Mouse (Mus musculus): ENCODE measurements around the gene Gm3336. TPM values are rescaled to one million over a fixed set of nuclear protein-coding genes. Genes with fewer than 3 reads are reported as not detected.
A peak's percentile ranks its signal among the peaks of the same experiment; 100 is the strongest.

Gm3336 gene
- polyA plus RNA-seq, 1 experiment from 2014 or later: 1.9 TPM

GRCm38 (mm10) chr8:70701982-70702841, 16.1 kb upstream of the Gm3336 start:
- peak overlapping the region; percentile 55; the same call in 1 of the 2 replicates for H3K4me2 ChIP-seq
- H3K4me1 ChIP-seq: peaks cover 17% of the 10 kb centered on the region
- H3K4me3 ChIP-seq (replicated peaks): no peak overlapping the region; the same call in 1 of the 2 replicates
- no peak overlapping the region for H3K9ac ChIP-seq
- peaks cover 7% of the 10 kb centered on the region; the same call in 1 of the 2 replicates for H3K36me3 ChIP-seq
- no peak overlapping the region for H3K27ac ChIP-seq
- no peak for ATAC-seq (ENCODE audit: insufficient read depth, low FRiP score, low read depth)
- no peaks in the 10 kb centered on the region for H3K27me3 ChIP-seq (replicated peaks)
- 77% methylated on average over 2 of the region's 2 CpGs for WGBS
- no peaks in the 10 kb centered on the region for H3K9me3 ChIP-seq

- WGBS: 67% methylated on average over 3 of the region's 3 CpGs
- ATAC-seq (ENCODE audit: insufficient read depth, low FRiP score, low read depth): no peak
- H3K9me3 ChIP-seq: no peaks in the 10 kb centered on the region
- no peak overlapping the region for H3K4me2 ChIP-seq
- H3K36me3 ChIP-seq: peaks cover 7% of the 10 kb centered on the region; the same call in 1 of the 2 replicates
- H3K9ac ChIP-seq: no peak overlapping the region
- no peaks in the 10 kb centered on the region for H3K27me3 ChIP-seq (replicated peaks)
- H3K4me1 ChIP-seq: peaks cover 11% of the 10 kb centered on the region
- no peak overlapping the region for H3K27ac ChIP-seq
- H3K4me3 ChIP-seq (replicated peaks): no peak overlapping the region
Observed at GRCm38 (mm10) chr8:70702842-70703182, 15.5 kb upstream of the Gm3336 start.

- no peak for ATAC-seq (ENCODE audit: insufficient read depth, low FRiP score, low read depth)
- H3K27ac ChIP-seq: no peak within 1 kb of the TSS
- H3K9me3 ChIP-seq: no peaks in the 10 kb centered on the region
- H3K36me3 ChIP-seq: peaks cover 7% of the 10 kb centered on the region; the same call in 1 of the 2 replicates
- H3K4me2 ChIP-seq: no peak within 1 kb of the TSS
- no peak within 1 kb of the TSS for H3K4me3 ChIP-seq (replicated peaks)
- no peaks in the 10 kb centered on the region for H3K27me3 ChIP-seq (replicated peaks)
- 91% methylated on average over 3 of the region's 3 CpGs for WGBS
- peaks cover 10% of the 10 kb centered on the region for H3K4me1 ChIP-seq
- no peak within 1 kb of the TSS for H3K9ac ChIP-seq
Observed at GRCm38 (mm10) chr8:70703287-70703686, 15.1 kb upstream of the Gm3336 start, which contains the start of gene Iqcn. Gene Iqcn (plus strand): TSS chr8:70703457.

GRCm38 (mm10) chr8:70708281-70708680, 10.1 kb upstream of the Gm3336 start:
- H3K27ac ChIP-seq: no peak overlapping the region
- no peaks in the 10 kb centered on the region for H3K9me3 ChIP-seq
- H3K4me1 ChIP-seq: no peaks in the 10 kb centered on the region
- no peak for ATAC-seq (ENCODE audit: insufficient read depth, low FRiP score, low read depth)
- H3K4me3 ChIP-seq (replicated peaks): no peak overlapping the region
- no peak overlapping the region for H3K9ac ChIP-seq
- no peak overlapping the region for H3K4me2 ChIP-seq
- no peaks in the 10 kb centered on the region for H3K27me3 ChIP-seq (replicated peaks)
- WGBS: 88% methylated on average over 14 of the region's 14 CpGs
- no peaks in the 10 kb centered on the region for H3K36me3 ChIP-seq

GRCm38 (mm10) chr8:70709794-70710193, 8.5 kb upstream of the Gm3336 start:
- no peak for ATAC-seq (ENCODE audit: insufficient read depth, low FRiP score, low read depth)
- no peaks in the 10 kb centered on the region for H3K4me1 ChIP-seq
- H3K27ac ChIP-seq: no peak overlapping the region
- 85% methylated on average over 9 of the region's 9 CpGs for WGBS
- no peak overlapping the region for H3K4me2 ChIP-seq
- no peaks in the 10 kb centered on the region for H3K27me3 ChIP-seq (replicated peaks)
- no peak overlapping the region for H3K9ac ChIP-seq
- no peaks in the 10 kb centered on the region for H3K9me3 ChIP-seq
- H3K4me3 ChIP-seq (replicated peaks): no peak overlapping the region
- H3K36me3 ChIP-seq: no peaks in the 10 kb centered on the region

- H3K4me2 ChIP-seq: no peak overlapping the region
- H3K36me3 ChIP-seq: no peaks in the 10 kb centered on the region
- H3K9me3 ChIP-seq: no peaks in the 10 kb centered on the region
- 87% methylated on average over 1 of the region's 1 CpGs for WGBS
- no peaks in the 10 kb centered on the region for H3K4me1 ChIP-seq
- H3K4me3 ChIP-seq (replicated peaks): no peak overlapping the region
- no peak overlapping the region for H3K27ac ChIP-seq
- no peaks in the 10 kb centered on the region for H3K27me3 ChIP-seq (replicated peaks)
- no peak for ATAC-seq (ENCODE audit: insufficient read depth, low FRiP score, low read depth)
- H3K9ac ChIP-seq: no peak overlapping the region
Observed at GRCm38 (mm10) chr8:70710296-70710695, 8.0 kb upstream of the Gm3336 start.

- no peak overlapping the region for H3K4me2 ChIP-seq
- H3K4me3 ChIP-seq (replicated peaks): no peak overlapping the region
- 88% methylated on average over 11 of the region's 11 CpGs for WGBS
- no peak overlapping the region for H3K27ac ChIP-seq
- no peaks in the 10 kb centered on the region for H3K9me3 ChIP-seq
- ATAC-seq (ENCODE audit: insufficient read depth, low FRiP score, low read depth): no peak
- no peaks in the 10 kb centered on the region for H3K27me3 ChIP-seq (replicated peaks)
- H3K4me1 ChIP-seq: no peaks in the 10 kb centered on the region
- no peak overlapping the region for H3K9ac ChIP-seq
- H3K36me3 ChIP-seq: no peaks in the 10 kb centered on the region
Observed at GRCm38 (mm10) chr8:70711041-70711440, 7.3 kb upstream of the Gm3336 start.

- H3K9ac ChIP-seq: no peak overlapping the region
- H3K9me3 ChIP-seq: no peaks in the 10 kb centered on the region
- no peaks in the 10 kb centered on the region for H3K4me1 ChIP-seq
- 0 out of 2 replicates have a peak, but pooled peaks cover 5% of the 10 kb centered on the region for H3K27me3 ChIP-seq (replicated peaks)
- no peak for ATAC-seq (ENCODE audit: insufficient read depth, low FRiP score, low read depth)
- 76% methylated on average over 7 of the region's 7 CpGs for WGBS
- no peak overlapping the region for H3K4me3 ChIP-seq (replicated peaks)
- H3K36me3 ChIP-seq: no peaks in the 10 kb centered on the region
- H3K4me2 ChIP-seq: no peak overlapping the region
- no peak overlapping the region for H3K27ac ChIP-seq
Observed at GRCm38 (mm10) chr8:70713991-70714390, 4.4 kb upstream of the Gm3336 start.

GRCm38 (mm10) chr8:70715086-70715485, 3.3 kb upstream of the Gm3336 start:
- no peak overlapping the region for H3K4me2 ChIP-seq
- no peaks in the 10 kb centered on the region for H3K9me3 ChIP-seq
- H3K27ac ChIP-seq: no peak overlapping the region
- H3K4me1 ChIP-seq: no peaks in the 10 kb centered on the region
- no peak overlapping the region for H3K4me3 ChIP-seq (replicated peaks)
- 0 out of 2 replicates have a peak, but pooled peaks cover 5% of the 10 kb centered on the region for H3K27me3 ChIP-seq (replicated peaks)
- WGBS: 55% methylated on average over 2 of the region's 2 CpGs
- H3K36me3 ChIP-seq: no peaks in the 10 kb centered on the region
- no peak overlapping the region for H3K9ac ChIP-seq
- ATAC-seq (ENCODE audit: insufficient read depth, low FRiP score, low read depth): no peak

GRCm38 (mm10) chr8:70716521-70717400, 1.6 kb upstream of the Gm3336 start:
- no peaks in the 10 kb centered on the region for H3K4me1 ChIP-seq
- ATAC-seq (ENCODE audit: insufficient read depth, low FRiP score, low read depth): no peak
- H3K36me3 ChIP-seq: no peaks in the 10 kb centered on the region
- 0 out of 2 replicates have a peak, but pooled peaks cover 5% of the 10 kb centered on the region for H3K27me3 ChIP-seq (replicated peaks)
- H3K9ac ChIP-seq: no peak overlapping the region
- H3K27ac ChIP-seq: no peak overlapping the region
- H3K9me3 ChIP-seq: no peaks in the 10 kb centered on the region
- 81% methylated on average over 40 of the region's 40 CpGs for WGBS
- no peak overlapping the region for H3K4me2 ChIP-seq
- no peak overlapping the region for H3K4me3 ChIP-seq (replicated peaks)

- Histone ChIP-seq H3K4me2 (no peak overlapping the region), H3K4me3 (replicated peaks) (no peak overlapping the region), H3K27me3 (replicated peaks) (0 out of 2 replicates have a peak, but pooled peaks cover 5% of the 10 kb centered on the region), H3K9me3 (no peaks in the 10 kb centered on the region), H3K36me3 (no peaks in the 10 kb centered on the region), H3K27ac (no peak overlapping the region), H3K9ac (no peak overlapping the region), H3K4me1 (no peaks in the 10 kb centered on the region; the same call in 1 of the 2 replicates)
- WGBS: 48% methylated on average over 9 of the region's 9 CpGs
- ATAC-seq (ENCODE audit: insufficient read depth, low FRiP score, low read depth): no peak
Observed at GRCm38 (mm10) chr8:70719796-70720270, 1.5 kb downstream of the Gm3336 start.
